Mouse (Mus musculus) lung, adult 2 months (tissue): ENCODE measurements around the gene Tmtc4.

Experiments
- CTCF ChIP-seq: fragments of 200-500 bp; IDR thresholded peaks from 2 replicates; pipeline ENCODE4 v1.5.1; 2011; ENCODE audit warnings: mild to moderate bottlenecking, low read length, control low read depth; ENCODE audit not compliant: insufficient read depth
- POLR2A ChIP-seq: fragments of 200-500 bp; IDR thresholded peaks from 2 replicates; pipeline ENCODE4 v1.6.1; 2011; ENCODE audit warnings: low read depth, mild to moderate bottlenecking, control low read depth, low read length, borderline replicate concordance; ENCODE audit errors: extremely low read depth

GRCm38 (mm10) chr14:122986404-122986803, 2.6 kb upstream of the Tmtc4 start:
- TF ChIP-seq CTCF (no peak), POLR2A (no peak)
